Mouse (Mus musculus) layer of hippocampus, adult 11-12 months (tissue): ENCODE results near the gene Gnaq.
A peak's percentile ranks its signal among the peaks of the same experiment; 100 is the strongest.

Source experiments
- DNase-seq: peaks from one replicate; pipeline ENCODE4 v3.0.0; 2022; ENCODE audit warnings: low spot score

The Gnaq gene

DNA sequence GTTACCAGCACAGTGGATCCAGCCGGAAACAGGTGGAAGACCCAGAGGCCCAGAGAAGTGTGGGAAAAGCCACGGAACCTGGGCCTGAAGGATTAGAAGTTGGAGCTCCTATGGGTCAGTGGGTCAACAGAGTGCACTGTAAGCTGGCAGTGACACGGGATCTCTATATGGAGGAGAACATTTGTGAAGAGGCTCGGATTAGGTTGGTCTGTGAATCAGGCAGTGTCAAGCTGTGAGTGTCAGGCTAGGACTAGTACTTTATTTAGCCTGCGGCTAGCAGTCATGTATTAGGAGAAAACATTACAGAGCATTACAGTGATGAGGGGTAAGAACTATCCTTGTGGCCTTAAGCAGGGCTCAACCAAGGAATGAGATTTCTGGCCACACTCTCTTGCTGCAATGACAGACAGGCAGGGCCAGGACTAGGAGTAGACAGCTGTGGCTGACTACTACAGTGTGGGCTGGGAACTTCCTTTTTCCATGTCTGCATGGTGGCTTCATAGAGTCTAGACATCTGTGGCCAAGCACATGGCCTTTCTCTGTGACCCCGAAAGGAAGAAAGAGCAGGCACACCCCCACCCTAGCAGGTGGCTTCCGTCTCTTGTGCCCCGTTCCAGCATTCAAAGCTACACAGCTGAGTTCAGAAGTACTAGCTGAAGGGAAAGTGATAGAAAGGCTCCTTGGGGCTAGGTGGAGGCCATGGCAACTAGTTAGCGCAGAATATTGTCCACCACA is 240.3 kb downstream of the Gnaq start:
- peak; percentile 56 for DNase-seq

DNA sequence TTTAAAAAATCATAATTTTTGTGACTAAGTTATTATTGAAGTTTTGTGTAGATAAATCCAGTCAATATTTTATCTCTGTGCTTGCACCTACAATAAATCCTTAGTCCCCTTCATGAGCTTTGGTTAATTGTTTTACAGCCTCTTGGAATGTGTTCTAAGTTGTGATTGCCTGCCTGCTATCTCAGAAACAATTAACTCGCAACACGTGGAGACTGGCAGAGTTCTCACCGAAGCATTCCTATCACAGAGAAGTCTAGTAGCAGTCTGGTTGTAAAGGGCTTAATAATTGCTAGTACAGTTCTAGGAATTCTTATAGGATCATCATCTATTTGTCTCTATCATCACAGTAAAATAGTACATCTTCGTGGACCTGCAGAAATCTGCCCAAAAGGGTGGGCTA is 243.2 kb downstream of the Gnaq start:
- no peak for DNase-seq

DNA sequence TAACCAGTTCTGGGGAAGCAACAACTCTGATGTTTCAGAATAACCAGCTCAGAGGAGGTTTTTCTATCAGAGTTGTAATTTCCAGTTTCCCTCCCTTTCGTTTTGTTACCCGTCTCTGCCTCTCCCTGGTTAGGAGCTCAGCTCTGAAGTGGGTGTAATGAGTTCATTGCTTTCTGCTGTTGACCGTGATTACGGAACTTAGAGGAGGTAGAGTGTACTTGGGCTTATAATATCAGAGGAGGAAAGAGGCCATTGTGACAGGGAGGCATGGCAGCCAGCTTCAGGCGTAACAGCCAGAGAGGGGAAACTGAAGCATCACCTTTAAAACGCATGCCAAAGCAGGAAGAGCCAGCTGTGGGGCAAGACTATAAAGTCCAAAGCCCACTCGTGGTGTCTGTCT is 245.9 kb downstream of the Gnaq start:
- no peak for DNase-seq

DNA sequence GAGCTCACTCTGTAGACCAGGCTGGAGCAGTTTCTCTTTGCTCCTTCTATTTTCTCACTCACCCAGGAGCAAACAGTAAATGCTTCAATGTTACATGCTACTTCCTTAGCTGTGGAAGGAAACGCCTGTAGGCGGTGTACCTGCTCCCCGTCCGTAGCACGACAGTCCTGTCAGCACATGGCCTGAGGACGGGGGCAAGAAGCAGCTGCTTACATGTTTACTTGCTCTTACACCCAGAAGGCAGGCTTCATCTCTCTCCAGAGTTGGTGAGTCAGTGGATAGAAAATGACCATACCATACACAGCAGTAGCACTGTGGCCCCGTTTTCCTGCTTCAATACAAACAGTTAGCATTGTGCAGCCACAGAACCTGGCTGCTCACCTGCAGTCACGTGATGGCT is 247.1 kb downstream of the Gnaq start:
- DNase-seq = no peak

- DNase-seq = no peak
Observed at GRCm38 (mm10) chr19:16382392-16382791, 249.8 kb downstream of the Gnaq start.

GRCm38 (mm10) chr19:16383127-16383526 is 250.5 kb downstream of the Gnaq start:
- no peak for DNase-seq

- no peak for DNase-seq
Observed at GRCm38 (mm10) chr19:16384094-16384493, 251.5 kb downstream of the Gnaq start.

DNA sequence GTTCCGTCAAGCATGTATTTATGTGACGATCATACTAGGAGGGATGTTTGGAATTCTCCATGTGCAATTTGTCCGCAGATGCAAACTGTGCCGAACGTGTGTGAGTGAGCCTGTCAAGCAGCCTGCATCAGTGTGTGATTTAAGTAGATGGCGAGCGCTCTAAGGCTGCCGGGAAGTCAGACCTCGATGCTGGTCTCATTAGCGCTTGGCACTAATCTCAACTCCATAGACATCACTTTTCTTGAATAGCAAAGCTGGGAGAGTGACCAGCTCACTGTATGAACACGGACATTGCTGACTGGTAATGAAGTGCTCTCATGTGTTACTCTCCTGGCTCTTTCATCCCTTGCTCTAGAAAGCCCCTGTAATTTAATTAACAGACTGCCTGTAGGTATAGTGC is 252.3 kb downstream of the Gnaq start:
- no peak for DNase-seq

- no peak for DNase-seq
Observed at GRCm38 (mm10) chr19:16386514-16386913, 253.9 kb downstream of the Gnaq start.

DNA sequence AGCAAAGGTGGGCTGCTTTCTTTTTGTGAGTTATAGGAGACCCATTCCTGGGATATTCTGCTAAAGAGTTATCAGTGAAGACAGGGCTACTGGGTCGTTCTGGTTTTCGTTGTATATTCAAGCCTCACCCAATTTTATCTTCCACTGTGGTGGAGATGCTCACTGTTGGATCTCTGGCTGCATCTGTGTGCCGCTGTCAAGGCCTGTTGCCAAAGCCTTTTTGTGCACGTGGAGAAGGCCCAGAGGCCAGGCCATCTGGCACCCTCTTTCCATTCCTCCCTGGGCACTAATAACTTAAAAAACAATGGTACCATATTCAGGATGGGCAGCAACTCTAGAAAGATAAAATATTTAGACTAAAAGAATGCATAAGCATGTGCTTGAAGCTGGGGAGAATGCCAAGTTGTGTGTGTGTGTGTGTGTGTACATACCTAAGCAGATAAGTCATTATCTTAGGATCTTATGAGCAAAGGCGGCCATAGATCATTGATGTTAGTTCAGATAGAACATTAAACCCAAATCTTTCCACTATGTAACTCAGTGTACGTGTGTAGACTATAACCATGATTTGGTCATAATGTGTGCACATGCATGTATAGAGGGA is 257.7 kb downstream of the Gnaq start:
- DNase-seq = no peak

DNA sequence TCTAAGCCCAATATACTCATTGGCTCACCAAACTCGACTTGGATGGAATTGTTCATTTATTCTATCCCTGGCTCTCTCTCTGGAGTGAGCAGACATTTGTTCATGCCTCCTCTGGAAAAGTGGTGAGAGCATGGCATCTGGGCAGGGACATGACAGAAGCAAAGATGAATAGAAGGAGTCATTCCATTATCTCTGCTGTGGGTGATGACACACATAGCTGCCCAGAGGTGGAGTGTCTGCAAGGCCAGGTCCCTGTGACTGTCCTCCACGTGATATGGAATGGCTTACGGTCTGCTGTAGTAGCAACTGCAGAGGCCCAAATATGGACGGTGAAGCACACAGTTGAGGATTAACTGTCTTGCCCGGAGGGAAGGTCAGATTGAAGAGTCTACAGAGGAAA is 261.8 kb downstream of the Gnaq start:
- DNase-seq = no peak

DNA sequence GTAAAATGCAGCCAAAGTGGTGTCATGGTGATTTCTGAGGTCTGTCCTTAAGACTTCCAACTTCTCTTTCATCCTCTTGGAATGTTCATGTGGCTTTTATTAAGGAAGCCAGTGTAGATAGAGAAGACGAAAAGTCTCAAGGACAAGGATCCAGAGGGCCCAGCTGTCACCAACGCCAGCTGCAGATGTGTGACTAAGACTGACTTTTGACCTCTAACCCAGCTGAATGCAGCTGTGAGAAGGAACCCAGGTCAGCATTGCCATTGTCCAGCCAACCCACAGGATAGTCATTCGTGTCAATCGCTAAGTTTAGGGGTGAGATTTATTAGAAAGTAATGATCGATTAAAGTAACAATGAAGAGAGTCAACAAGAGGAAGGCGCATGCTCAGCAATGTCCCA is 270.5 kb downstream of the Gnaq start:
- DNase-seq = no peak

- no peak for DNase-seq
Observed at GRCm38 (mm10) chr19:16407727-16408126, 275.1 kb downstream of the Gnaq start.

DNA sequence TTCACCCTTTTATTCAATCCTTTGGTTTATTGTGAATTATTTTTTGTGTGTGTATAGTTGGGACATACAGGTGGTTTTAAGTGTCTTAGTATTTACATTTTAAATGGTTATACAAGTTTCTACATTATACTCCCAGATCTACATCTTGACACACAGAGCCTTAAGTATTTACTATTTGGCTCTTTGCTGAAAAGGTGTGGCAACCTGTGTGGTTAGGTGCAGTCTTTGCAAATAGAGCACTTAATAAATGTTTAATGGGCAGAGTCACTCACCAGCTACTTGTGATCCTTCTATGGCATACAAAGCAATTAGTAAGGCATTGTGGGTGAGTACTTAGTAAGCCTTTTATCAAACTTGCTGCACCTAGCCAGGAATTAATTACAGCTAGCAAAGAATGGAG is 278.7 kb downstream of the Gnaq start:
- DNase-seq = no peak

- no peak for DNase-seq
Observed at GRCm38 (mm10) chr19:16418086-16418663, 285.5 kb downstream of the Gnaq start.

DNA sequence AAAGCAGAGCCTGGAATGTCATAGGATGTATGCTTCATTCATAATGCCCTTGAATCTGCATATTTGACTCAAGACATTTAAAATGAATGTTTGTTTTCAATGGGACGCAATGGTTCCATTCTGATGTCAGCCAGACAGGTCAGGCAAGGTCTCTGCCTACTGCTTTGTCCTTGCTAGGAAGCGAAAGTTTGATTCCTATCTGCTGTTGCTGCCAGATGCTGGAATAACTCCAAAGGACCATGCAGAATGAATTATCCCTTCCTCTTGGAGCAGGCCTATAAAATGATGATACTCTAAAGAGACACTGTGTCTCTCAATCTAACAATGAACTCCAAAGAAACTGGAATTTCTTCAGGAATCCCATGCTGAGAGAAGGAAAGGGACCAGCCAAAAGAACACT is 293.0 kb downstream of the Gnaq start:
- DNase-seq = no peak

GRCm38 (mm10) chr19:16431368-16431767 is 298.7 kb downstream of the Gnaq start:
- no peak for DNase-seq

GRCm38 (mm10) chr19:16434879-16435278 is 302.2 kb downstream of the Gnaq start:
- no peak for DNase-seq

GRCm38 (mm10) chr19:16435531-16436231 is 303.1 kb downstream of the Gnaq start, which contains the start of gene Gna14:
Gene Gna14 (plus strand): TSS chr19:16435762.
- DNase-seq = peak; percentile 50

GRCm38 (mm10) chr19:16436335-16437169 is 303.9 kb downstream of the Gnaq start:
- DNase-seq = no peak
